Mouse (Mus musculus) stomach, adult 2 months (tissue): ENCODE results near the gene Rps6ka2. TPM values are rescaled to one million over a fixed set of nuclear protein-coding genes. Genes with fewer than 3 reads are reported as not detected.

ENCODE experiments used
- polyA plus RNA-seq: library from polyadenylated mRNA; depleted of rRNA; stranded (reverse); fragments of >200 nt; gene quantifications from 2 replicates; pipeline ENCODE4 v1.2.3, GENCODE M21; 2012; rRNA removed

Gene Rps6ka2
- polyA plus RNA-seq: 2.3 and 2.5 TPM in 2 replicates

DNA sequence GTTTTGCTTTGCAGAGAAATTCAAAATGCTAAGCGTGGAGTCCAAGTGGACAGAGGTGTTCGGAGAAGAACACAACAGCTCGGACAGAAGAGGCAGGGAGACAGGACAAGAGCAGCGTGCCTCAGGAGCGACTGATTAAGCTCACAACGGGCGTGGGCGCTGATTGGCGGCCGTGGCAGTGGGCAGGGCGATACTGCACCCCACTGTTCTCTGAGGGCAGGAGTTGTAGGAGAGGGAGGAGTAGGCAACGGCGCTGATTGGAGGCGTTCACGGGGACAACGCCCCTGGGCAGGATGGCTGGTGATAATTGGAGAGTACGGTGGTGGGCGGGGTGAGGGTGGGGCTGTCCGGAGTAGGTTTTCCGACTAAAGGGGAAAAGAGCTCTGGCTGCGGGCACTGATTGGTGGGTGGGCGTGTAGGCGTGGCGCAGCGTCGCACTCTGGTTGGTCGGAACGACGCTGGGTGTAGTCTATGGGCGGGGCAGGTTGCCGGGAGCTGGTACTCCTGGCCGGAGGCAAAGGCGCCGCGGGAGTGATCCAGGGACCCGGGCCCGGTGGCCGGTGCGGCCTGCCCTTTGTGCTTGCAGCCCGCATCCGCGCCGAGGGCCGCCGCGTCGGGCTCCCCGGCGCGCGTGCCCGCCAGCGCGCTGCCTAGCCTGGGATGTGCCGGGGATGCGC lies at the start of gene Rps6ka2:
TSS of gene Rps6ka2 (plus strand) at position 489 of the 677 bp plus-strand sequence.

GRCm38 (mm10) chr17:7324346-7324745 lies 154.4 kb downstream of the Rps6ka2 start, which contains the start of gene Tcp10a:
Gene Tcp10a (plus strand): TSS chr17:7324646.

DNA sequence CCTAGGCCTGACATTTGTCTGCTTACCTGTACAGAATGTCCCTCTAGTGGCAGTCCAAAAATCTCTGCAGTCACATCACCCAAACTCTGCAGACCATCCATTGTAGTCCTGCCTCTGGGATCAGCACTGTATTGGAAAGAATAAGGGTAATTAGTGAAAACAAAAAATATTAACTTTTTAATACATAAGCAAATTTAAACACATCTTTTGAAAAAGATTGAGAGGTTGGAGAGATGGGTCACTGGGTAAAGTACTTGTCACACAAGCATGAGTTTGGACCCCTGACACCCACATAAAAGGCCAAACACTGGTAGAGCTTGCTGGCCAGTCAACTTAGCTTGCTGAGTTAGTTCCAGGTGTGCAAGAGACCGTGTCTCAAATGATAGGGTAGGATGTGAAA lies 182.7 kb downstream of the Rps6ka2 start, which contains the start of gene Ttll2:
TSS of gene Ttll2 (minus strand) at position 101 of the 400 bp plus-strand sequence.

Other genes with a start within 250 kb of the Rps6ka2 start
- gene Rsph3b, start 221.4 kb upstream of the Rps6ka2 start, polyA plus RNA-seq: 17.3 and 18.9 TPM in 2 replicates
- gene Tagap1, start 209.0 kb upstream of the Rps6ka2 start, polyA plus RNA-seq: 3.4 and 3.9 TPM in 2 replicates
- gene Rnaset2b, start 199.5 kb upstream of the Rps6ka2 start, polyA plus RNA-seq: 14.8 and 26.1 TPM in 2 replicates
- gene Gm49721, start 191.2 kb upstream of the Rps6ka2 start, polyA plus RNA-seq: 0.41 TPM in 1 of 2 replicates, not detected in the other
- 0.13 TPM in 1 of 2 replicates, not detected in the other for gene Gm1604a, start 144.5 kb upstream of the Rps6ka2 start, polyA plus RNA-seq
- gene Tcp10a, start 154.5 kb downstream of the Rps6ka2 start, polyA plus RNA-seq: not detected in 2 replicates
- gene Ttll2, start 182.6 kb downstream of the Rps6ka2 start, polyA plus RNA-seq: 0.10 TPM in 1 of 2 replicates, not detected in the other
- gene Gm49630, start 201.9 kb downstream of the Rps6ka2 start, polyA plus RNA-seq: 0.32 TPM in 1 of 2 replicates, not detected in the other
- 0.17 and 0.48 TPM in 2 replicates for gene Unc93a2, start 215.3 kb downstream of the Rps6ka2 start, polyA plus RNA-seq